Mouse (Mus musculus) lung, embryonic 15.5 days (tissue): ENCODE measurements around the gene Zmynd12. TPM values are rescaled to one million over a fixed set of nuclear protein-coding genes. Genes with fewer than 3 reads are reported as not detected.

Experiments used
- ATAC-seq: fragments of 200-750 bp; cut with Nextera tagmentation; 2 replicates; pipeline ENCODE4 v1.8.0; 2017; ENCODE audit warnings: moderate number of reproducible peaks, borderline replicate concordance; ENCODE audit not compliant: low FRiP score, low TSS enrichment; ENCODE audit errors: extremely low read depth
- H3K27ac ChIP-seq: fragments of 300-500 bp; sonication (generic); 2 replicates; pipeline ENCODE4 v1.5.1; 2015; ENCODE audit warnings: moderate library complexity, mild to moderate bottlenecking, inconsistent platforms
- H3K27me3 ChIP-seq: fragments of 300-500 bp; sonication (generic); 2 replicates; pipeline ENCODE4 v1.6.1; 2015; ENCODE audit warnings: inconsistent platforms
- H3K36me3 ChIP-seq: fragments of 300-500 bp; sonication (generic); 2 replicates; pipeline ENCODE4 v1.6.1; 2015; ENCODE audit warnings: inconsistent platforms
- H3K4me1 ChIP-seq: fragments of 300-500 bp; sonication (generic); 2 replicates; pipeline ENCODE4 v1.6.1; 2015; ENCODE audit warnings: inconsistent platforms
- H3K4me2 ChIP-seq: fragments of 300-500 bp; sonication (generic); 2 replicates; pipeline ENCODE4 v1.6.1; 2015; ENCODE audit warnings: inconsistent platforms, mild to moderate bottlenecking, moderate library complexity
- H3K4me3 ChIP-seq: fragments of 300-500 bp; sonication (generic); 2 replicates; pipeline ENCODE4 v1.5.1; 2015; ENCODE audit warnings: mild to moderate bottlenecking, inconsistent platforms
- H3K9ac ChIP-seq: fragments of 300-500 bp; sonication (generic); 2 replicates; pipeline ENCODE4 v1.6.1; 2015; ENCODE audit warnings: inconsistent platforms
- H3K9me3 ChIP-seq: fragments of 300-500 bp; sonication (generic); 2 replicates; pipeline ENCODE4 v1.6.1; 2016; ENCODE audit warnings: inconsistent platforms
- WGBS: fragments of 180-500 bp; shearing (Covaris S2); methylation state at CpG from one replicate; pipeline ENCODE4 v1.1.7; 2015; 5-methylcytosine and 5-hydroxymethylcytosine counted together
- polyA plus RNA-seq: library from polyadenylated mRNA; unstranded; fragments of >200 nt; fragmentation: Nextera tagmentation; extraction: Ambion mirVana; gene quantifications from 2 replicates; pipeline ENCODE4 v1.2.1, GENCODE M21; 2015

Zmynd12 gene
- 0.59 and 0.68 TPM in 2 replicates for polyA plus RNA-seq

DNA sequence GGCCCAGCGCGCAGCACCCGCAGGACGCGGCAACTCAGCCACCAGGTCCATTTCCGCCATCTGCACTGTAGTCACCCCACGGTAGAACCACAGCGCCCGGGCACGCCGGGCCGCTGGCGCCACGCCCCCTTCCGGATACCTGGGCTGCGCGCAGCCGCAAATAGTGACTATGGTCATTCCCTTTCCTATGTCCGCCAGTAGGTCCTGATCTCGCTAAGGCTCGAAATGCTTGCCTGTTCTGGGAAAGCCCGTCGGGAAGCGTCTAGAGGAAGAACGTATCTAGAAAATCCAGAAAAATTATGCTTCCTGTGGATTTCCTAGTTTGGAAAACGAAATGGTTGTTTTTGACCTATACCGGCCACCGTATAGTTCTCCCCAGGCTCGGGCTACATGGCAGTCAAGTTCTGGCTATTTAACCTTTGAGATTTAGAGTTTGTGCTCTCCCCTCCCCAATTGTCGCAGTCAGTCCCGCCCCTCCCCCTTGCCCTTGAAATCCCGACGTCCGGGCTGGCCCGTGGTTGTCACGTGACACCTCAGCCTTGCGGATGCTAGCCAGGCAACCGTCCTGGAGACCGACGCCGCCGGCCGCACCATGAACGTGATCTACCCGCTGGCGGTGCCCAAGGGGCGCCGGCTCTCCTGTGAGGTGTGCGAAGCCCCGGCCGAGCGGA is at the start of gene Zmynd12, which contains the start of gene Ppcs:
Gene Zmynd12 (plus strand): TSS at position 521 of the 671 bp plus-strand sequence.
Gene Ppcs (minus strand): TSS at position 127 of the 671 bp plus-strand sequence.
- peak within 1 kb of the TSS; percentile 60 for H3K9ac ChIP-seq
- H3K36me3 ChIP-seq: no peaks in the 10 kb centered on the region
- WGBS: under 1% methylated on average over 52 of the region's 52 CpGs
- peak within 1 kb of the TSS; percentile 61 for H3K4me3 ChIP-seq
- peak within 1 kb of the TSS; percentile 94 for H3K4me2 ChIP-seq
- H3K27me3 ChIP-seq: no peaks in the 10 kb centered on the region
- peak; percentile 92 for ATAC-seq
- peaks cover 18% of the 10 kb centered on the region for H3K4me1 ChIP-seq
- H3K27ac ChIP-seq: peak within 1 kb of the TSS; percentile 97
- no peaks in the 10 kb centered on the region for H3K9me3 ChIP-seq

DNA sequence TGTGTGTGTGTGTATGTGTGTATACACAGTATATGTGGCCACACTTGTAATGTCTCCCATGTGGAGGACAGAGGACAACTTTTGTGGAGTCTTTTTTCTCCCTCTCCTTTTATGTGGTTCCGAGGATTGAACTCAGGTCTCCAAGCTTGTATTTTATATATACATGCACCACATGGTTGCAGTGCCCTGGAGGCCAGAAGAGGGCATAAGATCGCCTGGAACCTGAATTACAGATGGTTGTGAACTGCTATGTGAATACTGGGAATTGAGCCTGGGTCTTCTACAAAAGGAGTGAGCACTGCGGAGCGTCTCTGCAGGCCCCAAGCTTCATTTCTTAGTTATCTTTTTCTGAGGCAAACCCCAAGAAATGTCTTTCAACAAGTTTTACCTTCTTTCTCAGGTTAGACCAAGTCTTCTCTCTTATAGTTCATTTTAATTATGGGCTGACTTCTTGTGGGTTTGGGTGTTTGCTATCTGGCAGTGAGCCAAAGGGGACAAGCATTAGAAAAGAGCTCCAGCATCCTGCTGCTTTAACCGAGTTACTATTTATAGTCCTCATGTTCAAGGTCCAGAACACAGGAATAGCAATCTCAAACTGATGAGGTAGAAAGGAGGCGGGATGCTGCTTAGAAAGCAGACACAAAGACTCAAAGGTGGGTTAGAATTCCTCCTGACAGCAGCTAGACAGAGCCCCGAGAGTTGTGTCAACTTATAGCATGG is 41.0 kb upstream of the Zmynd12 start:
- Histone ChIP-seq H3K4me3 (no peak overlapping the region), H3K9ac (no peak overlapping the region), H3K27me3 (no peaks in the 10 kb centered on the region), H3K4me2 (no peak overlapping the region), H3K4me1 (no peaks in the 10 kb centered on the region), H3K27ac (no peak overlapping the region), H3K36me3 (no peaks in the 10 kb centered on the region), H3K9me3 (no peaks in the 10 kb centered on the region)
- ATAC-seq: no peak
- WGBS: 59% methylated on average over 7 of the region's 7 CpGs

DNA sequence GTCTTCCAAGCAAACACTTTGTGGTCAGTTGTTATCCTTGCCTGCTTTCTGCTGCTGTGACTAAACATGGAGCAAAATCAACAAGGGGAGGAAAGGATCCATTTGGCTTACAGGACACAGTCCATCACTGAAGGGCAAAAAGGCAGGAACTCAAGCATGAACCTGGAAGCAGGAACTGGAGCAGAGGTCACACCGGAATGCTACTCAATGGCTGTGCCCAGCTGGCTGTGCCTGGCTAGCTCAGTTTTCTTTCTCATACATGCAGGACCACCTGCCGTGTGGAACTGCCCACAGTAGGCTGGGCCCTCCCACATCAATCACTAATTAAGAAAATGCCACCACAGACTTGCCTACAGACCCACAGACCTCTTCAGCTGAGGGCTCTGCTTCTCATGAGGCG is 33.4 kb upstream of the Zmynd12 start:
- Histone ChIP-seq H3K4me2 (no peak overlapping the region), H3K27me3 (no peaks in the 10 kb centered on the region), H3K27ac (no peak overlapping the region), H3K4me1 (no peaks in the 10 kb centered on the region), H3K4me3 (no peak overlapping the region), H3K9me3 (no peaks in the 10 kb centered on the region), H3K36me3 (no peaks in the 10 kb centered on the region), H3K9ac (no peak overlapping the region)
- ATAC-seq: no peak
- 68% methylated on average over 3 of the region's 3 CpGs for WGBS

DNA sequence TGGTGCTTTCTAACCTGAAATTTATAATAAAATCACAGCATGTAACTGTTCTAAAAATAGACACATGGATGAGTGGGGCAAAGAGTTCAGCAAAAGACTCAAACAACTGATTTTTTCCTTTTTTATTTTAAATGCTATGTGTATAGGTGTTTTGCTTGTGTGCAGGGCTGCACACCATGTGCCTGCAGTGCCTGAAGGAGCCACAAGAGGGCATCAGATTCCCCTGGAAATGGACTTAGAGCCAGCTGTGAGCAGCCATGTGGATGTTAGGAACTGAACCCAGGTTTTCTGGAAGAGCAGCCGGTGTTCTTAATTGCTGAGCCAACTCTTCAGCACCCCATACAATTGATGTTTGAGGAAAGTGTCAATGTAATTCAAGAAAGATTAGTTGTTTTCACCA is 32.2 kb upstream of the Zmynd12 start:
- no peaks in the 10 kb centered on the region for H3K27me3 ChIP-seq
- H3K36me3 ChIP-seq: no peaks in the 10 kb centered on the region
- H3K9me3 ChIP-seq: no peaks in the 10 kb centered on the region
- ATAC-seq: no peak
- WGBS: 81% methylated on average over 1 of the region's 1 CpGs
- no peaks in the 10 kb centered on the region for H3K4me1 ChIP-seq
- no peak overlapping the region for H3K27ac ChIP-seq
- H3K4me3 ChIP-seq: no peak overlapping the region
- no peak overlapping the region for H3K9ac ChIP-seq
- H3K4me2 ChIP-seq: no peak overlapping the region

DNA sequence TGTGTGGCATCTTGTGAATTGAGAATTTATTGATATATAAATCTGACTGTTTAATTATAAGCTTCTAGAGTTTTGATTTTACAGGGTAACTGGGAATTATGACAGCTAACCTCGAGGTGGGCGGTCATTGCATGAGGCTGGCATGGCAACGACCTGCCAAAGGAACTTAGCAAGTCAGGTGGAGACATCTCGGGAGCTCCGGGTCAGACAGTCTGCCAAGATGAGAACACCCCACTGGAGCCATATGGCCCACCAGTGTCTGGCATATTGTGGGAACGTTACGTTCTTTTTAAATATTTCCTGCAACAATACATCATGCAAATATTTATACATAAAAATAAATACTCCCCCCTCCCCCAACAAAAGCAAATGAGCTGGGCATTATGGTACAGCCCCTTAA is 23.9 kb upstream of the Zmynd12 start:
- no peaks in the 10 kb centered on the region for H3K4me1 ChIP-seq
- H3K4me2 ChIP-seq: no peak overlapping the region
- H3K9me3 ChIP-seq: peaks cover 8% of the 10 kb centered on the region; the same call in 1 of the 2 replicates
- H3K36me3 ChIP-seq: no peaks in the 10 kb centered on the region
- no peak overlapping the region for H3K4me3 ChIP-seq
- no peak for ATAC-seq
- H3K9ac ChIP-seq: no peak overlapping the region
- 68% methylated on average over 7 of the region's 7 CpGs for WGBS
- no peaks in the 10 kb centered on the region for H3K27me3 ChIP-seq
- H3K27ac ChIP-seq: no peak overlapping the region

DNA sequence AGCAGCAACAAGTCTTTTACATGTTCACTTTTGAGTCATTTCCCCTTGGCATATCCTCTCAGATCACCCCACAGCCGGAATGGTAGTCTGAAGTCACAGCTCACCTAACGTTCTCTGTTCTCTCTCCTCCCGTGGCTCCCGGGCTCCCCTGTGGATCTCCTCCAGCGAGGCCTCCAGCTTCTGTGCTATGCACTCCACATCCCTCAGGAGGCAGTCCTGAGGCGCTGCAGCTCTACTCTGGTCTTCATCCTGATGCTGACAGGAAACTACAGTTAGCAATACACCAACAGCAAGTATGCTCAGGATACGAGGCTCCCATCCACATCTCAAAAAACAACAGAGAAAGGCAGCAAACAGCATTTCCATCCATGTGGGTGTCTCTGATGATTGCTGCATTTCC is 21.7 kb upstream of the Zmynd12 start:
- no peaks in the 10 kb centered on the region for H3K27me3 ChIP-seq
- no peak overlapping the region for H3K4me2 ChIP-seq
- H3K9ac ChIP-seq: no peak overlapping the region
- peaks cover 8% of the 10 kb centered on the region; the same call in 1 of the 2 replicates for H3K9me3 ChIP-seq
- H3K36me3 ChIP-seq: no peaks in the 10 kb centered on the region
- H3K4me1 ChIP-seq: no peaks in the 10 kb centered on the region
- no peak for ATAC-seq
- WGBS: 50% methylated on average over 7 of the region's 7 CpGs
- no peak overlapping the region for H3K27ac ChIP-seq
- H3K4me3 ChIP-seq: no peak overlapping the region

DNA sequence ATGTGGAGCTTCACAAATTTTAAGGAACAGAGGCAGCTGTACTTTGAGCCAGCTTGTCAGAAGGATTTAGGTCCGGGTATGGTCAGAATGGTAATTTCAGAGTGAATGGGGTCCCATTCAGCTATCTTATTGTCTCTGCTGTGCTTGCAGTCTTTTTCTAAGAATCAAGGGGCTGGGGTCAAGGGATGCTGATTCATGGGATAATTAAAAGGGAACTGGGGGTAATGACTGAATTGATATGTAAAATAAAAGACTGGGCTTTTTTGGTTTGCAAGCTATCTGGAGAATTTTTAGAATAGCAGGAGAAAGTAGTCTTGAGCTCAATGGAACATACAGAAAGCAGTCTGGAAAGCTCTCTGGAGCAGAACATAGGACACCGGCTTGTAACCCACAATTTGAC is 19.2 kb upstream of the Zmynd12 start:
- ATAC-seq: no peak
- no peak overlapping the region for H3K4me2 ChIP-seq
- 88% methylated on average over 2 of the region's 2 CpGs for WGBS

DNA sequence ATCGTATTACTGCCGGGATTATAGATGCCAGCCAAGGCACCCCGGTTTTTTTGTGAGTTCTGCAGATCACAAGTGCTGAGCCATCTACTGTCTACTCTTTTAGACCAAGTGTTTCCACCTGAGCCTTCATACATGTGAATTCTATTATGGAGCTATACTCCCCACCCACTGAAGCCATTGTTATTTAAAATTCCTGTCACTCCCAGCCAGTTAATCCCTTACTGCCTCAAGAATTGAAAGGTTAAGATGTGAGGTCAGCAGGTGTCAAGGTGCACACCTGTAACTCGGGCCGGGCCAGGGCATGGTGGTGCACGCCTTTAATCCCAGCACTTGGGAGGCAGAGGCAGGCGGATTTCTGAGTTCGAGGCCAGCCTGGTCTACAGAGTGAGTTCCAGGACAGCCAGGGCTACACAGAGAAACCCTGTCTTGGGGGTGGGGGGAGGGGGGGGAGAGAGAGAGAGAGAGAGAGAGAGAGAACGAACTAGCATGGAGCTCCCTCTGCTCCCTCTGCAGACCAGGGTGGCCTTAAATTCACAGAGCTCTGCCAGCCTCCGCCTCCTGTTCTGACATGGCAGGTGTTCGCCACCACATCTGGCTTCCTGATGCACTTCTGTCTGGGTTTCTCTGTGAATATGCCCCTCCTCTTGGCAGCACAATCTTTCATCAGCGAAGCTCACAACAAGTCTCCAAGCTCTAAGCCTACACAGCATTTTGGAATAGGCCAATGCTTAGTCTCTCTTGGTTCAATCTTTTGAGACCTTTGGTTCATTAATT is 10.6 kb upstream of the Zmynd12 start:
- no peaks in the 10 kb centered on the region for H3K9me3 ChIP-seq
- no peak overlapping the region for H3K27ac ChIP-seq

More for the DNA sequence above, 19.2 kb upstream of the Zmynd12 start:
- Histone ChIP-seq H3K4me1 (no peaks in the 10 kb centered on the region), H3K9me3 (peaks cover 8% of the 10 kb centered on the region; the same call in 1 of the 2 replicates), H3K4me3 (no peak overlapping the region), H3K9ac (no peak overlapping the region), H3K36me3 (no peaks in the 10 kb centered on the region), H3K27me3 (no peaks in the 10 kb centered on the region), H3K27ac (no peak overlapping the region)

DNA sequence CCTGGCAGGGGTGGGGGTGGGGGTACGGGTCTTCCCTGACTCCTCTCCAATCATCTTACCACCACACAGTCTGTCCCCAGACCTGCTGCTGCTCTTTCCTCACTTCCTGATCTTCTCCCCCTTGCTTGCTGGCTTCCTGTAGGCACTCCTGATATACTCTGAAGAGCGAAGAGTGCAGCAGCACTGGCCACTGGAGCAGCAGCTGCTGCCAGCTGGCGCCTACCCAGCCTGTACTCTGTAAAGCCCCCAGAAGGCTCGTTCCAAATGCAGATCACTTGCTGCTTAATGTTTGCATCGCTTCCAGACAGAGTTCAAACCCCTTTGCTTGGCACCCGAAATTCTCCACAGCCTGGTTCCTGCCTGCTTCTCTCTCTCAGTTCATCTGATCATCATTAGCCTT is 9.8 kb upstream of the Zmynd12 start:
- Histone ChIP-seq H3K9me3 (no peaks in the 10 kb centered on the region), H3K27me3 (no peaks in the 10 kb centered on the region), H3K36me3 (no peaks in the 10 kb centered on the region), H3K4me3 (no peak overlapping the region), H3K4me2 (no peak overlapping the region), H3K4me1 (peaks cover 16% of the 10 kb centered on the region), H3K27ac (no peak overlapping the region), H3K9ac (no peak overlapping the region)
- peak; percentile 68; the same call in 1 of the 2 replicates for ATAC-seq
- WGBS: 37% methylated on average over 6 of the region's 6 CpGs

More for the DNA sequence above, 10.6 kb upstream of the Zmynd12 start:
- 80% methylated on average over 12 of the region's 12 CpGs for WGBS
- H3K27me3 ChIP-seq: no peaks in the 10 kb centered on the region
- no peak for ATAC-seq
- peaks cover 16% of the 10 kb centered on the region for H3K4me1 ChIP-seq
- H3K4me2 ChIP-seq: no peak overlapping the region
- no peak overlapping the region for H3K9ac ChIP-seq
- H3K36me3 ChIP-seq: no peaks in the 10 kb centered on the region
- no peak overlapping the region for H3K4me3 ChIP-seq

DNA sequence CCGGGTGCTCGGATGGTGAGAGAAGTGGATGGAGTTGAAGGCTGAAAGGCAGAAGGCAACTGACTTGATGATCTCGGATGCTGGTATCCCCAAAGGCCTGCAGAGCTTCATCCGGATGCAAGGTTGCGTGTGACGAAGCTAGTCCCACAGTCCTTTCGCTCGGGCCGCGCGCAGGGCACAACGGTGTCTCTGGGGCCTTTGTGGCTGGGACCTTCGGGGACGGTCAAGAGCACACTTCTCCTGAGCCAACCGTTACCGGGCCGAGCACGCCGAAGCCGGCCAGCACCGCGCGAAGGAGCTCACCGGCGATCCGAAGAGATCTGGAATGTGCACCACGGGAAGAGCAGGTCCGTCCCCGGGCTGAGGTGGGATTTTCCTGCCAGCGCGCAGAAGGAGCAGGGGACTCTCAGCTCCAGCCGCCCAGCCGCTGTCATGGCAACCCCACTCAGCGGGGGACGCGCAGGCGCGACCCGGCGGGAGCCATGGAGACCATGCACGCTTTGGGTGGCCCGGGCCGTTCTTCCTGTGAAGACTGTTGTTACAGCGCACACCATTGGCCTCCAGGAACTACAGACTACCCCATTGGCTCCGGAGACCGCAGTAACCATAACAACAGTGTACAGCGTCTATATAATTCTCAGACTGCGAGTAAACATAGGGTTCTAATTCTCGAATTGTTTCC is 7.4 kb upstream of the Zmynd12 start, which contains the start of gene Ccdc30:
Gene Ccdc30 (minus strand): TSS at position 450 of the 682 bp plus-strand sequence.
- Histone ChIP-seq H3K36me3 (no peaks in the 10 kb centered on the region), H3K4me1 (peaks cover 16% of the 10 kb centered on the region), H3K4me3 (peak within 1 kb of the TSS; percentile 59), H3K27me3 (no peaks in the 10 kb centered on the region), H3K9me3 (no peaks in the 10 kb centered on the region), H3K4me2 (peak within 1 kb of the TSS; percentile 93), H3K9ac (peak within 1 kb of the TSS; percentile 44), H3K27ac (no peak within 1 kb of the TSS)
- peak; percentile 100 for ATAC-seq
- WGBS: under 1% methylated on average over 49 of the region's 49 CpGs

DNA sequence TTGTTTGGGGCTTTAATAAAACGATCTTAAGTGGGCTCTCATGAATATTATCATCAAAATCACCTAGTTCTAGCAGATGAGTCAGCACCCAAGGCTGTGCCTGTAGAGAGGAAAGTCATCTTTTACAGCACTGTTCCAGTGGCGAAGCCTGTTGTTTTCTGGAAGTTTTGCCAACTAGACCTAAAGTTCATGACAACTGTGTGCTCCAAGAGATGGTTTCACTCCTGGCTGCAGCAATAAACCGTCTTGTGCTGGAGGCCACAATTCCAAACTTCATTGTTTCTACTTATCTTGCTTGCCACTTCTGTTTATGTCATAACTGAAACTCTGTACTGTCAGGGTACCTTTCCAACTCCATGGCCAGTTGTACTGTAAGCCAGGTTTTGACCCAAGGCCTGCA is 5.3 kb upstream of the Zmynd12 start:
- no peak for ATAC-seq
- no peak overlapping the region for H3K9ac ChIP-seq
- 70% methylated on average over 3 of the region's 3 CpGs for WGBS
- H3K4me3 ChIP-seq: no peak overlapping the region
- no peaks in the 10 kb centered on the region for H3K9me3 ChIP-seq
- H3K27me3 ChIP-seq: no peaks in the 10 kb centered on the region
- no peak overlapping the region for H3K4me2 ChIP-seq
- no peak overlapping the region for H3K27ac ChIP-seq
- no peaks in the 10 kb centered on the region for H3K36me3 ChIP-seq
- peaks cover 26% of the 10 kb centered on the region for H3K4me1 ChIP-seq
